Mouse (Mus musculus): ENCODE results near the gene Qtrt1. TPM values are rescaled to one million over a fixed set of nuclear protein-coding genes. Genes with fewer than 3 reads are reported as not detected.
A peak's percentile ranks its signal among the peaks of the same experiment; 100 is the strongest.
"Not testable (repeated sequence)": the region's sequence is repeated elsewhere in the genome, so short reads cannot be mapped to it uniquely, and the experiment has no call there.

The Qtrt1 gene
- total RNA-seq, 2 experiments from 2014 or later = 14.8 to 21.1 TPM

- no peak for DNase-seq
These were observed 39.8 kb downstream of the Qtrt1 start for GRCm38 (mm10) chr9:21451391-21451790.

GRCm38 (mm10) chr9:21451870-21452269 lies 40.2 kb downstream of the Qtrt1 start:
- DNase-seq = no peak

- DNase-seq = no peak
These were observed 41.4 kb downstream of the Qtrt1 start for GRCm38 (mm10) chr9:21453003-21453402.

GRCm38 (mm10) chr9:21453459-21453858 lies 41.8 kb downstream of the Qtrt1 start:
- no peak for DNase-seq

GRCm38 (mm10) chr9:21454556-21454955 lies 42.9 kb downstream of the Qtrt1 start:
- DNase-seq = no peak

- no peak for DNase-seq
These were observed 43.6 kb downstream of the Qtrt1 start for GRCm38 (mm10) chr9:21455103-21455770.

GRCm38 (mm10) chr9:21456246-21456929 lies 44.8 kb downstream of the Qtrt1 start:
- no peak for DNase-seq

- DNase-seq = no peak
These were observed 45.4 kb downstream of the Qtrt1 start for GRCm38 (mm10) chr9:21456930-21457634.

GRCm38 (mm10) chr9:21458821-21459220 lies 47.2 kb downstream of the Qtrt1 start:
- DNase-seq = no peak

- no peak for DNase-seq
These were observed 48.8 kb downstream of the Qtrt1 start for GRCm38 (mm10) chr9:21460400-21460940.

GRCm38 (mm10) chr9:21463138-21463590 lies 51.5 kb downstream of the Qtrt1 start:
- DNase-seq = peak; percentile 81

- peak; percentile 33 for DNase-seq
These were observed 52.3 kb downstream of the Qtrt1 start for GRCm38 (mm10) chr9:21463766-21464564.

GRCm38 (mm10) chr9:21464565-21464928 lies 52.9 kb downstream of the Qtrt1 start:
- DNase-seq = not testable (repeated sequence)

- DNase-seq = peak; percentile 71
These were observed 57.7 kb downstream of the Qtrt1 start for GRCm38 (mm10) chr9:21469032-21470024.

Other genes starting within 250 kb of the Qtrt1 start
- 10 to 100 TPM; 22.7 to 31.5 TPM for gene Pde4a, start 246.1 kb upstream of the Qtrt1 start, total RNA-seq (2021)
- 10 to 100 TPM; 39.4 to 45.8 TPM for gene Keap1, start 172.5 kb upstream of the Qtrt1 start, total RNA-seq (2021)
- 1 to 10 TPM; 1.4 to 1.7 TPM for gene S1pr5, start 163.4 kb upstream of the Qtrt1 start, total RNA-seq (2021)
- gene Atg4d, start 146.5 kb upstream of the Qtrt1 start, total RNA-seq (2021) = 10 to 100 TPM; 45.4 to 48.1 TPM
- gene Kri1, start 123.9 kb upstream of the Qtrt1 start, total RNA-seq (2021) = 10 to 100 TPM; 28.8 to 38.4 TPM
- 10 to 100 TPM; 16.8 to 23.8 TPM for gene Cdkn2d, start 120.4 kb upstream of the Qtrt1 start, total RNA-seq (2021)
- gene Ap1m2, start 99.5 kb upstream of the Qtrt1 start, total RNA-seq (2021) = under 1 TPM in 1 of 2 experiments, not detected in 1; 0.15 TPM
- 10 to 100 TPM; 48.3 to 63.4 TPM for gene Slc44a2, start 91.1 kb upstream of the Qtrt1 start, total RNA-seq (2021)
- gene Ilf3, start 44.0 kb upstream of the Qtrt1 start, total RNA-seq (2021) = 10 to 100 TPM; 54.4 to 67.4 TPM
- 10 to 100 TPM; 79.1 to 94.7 TPM for gene Dnm2, start 13.1 kb downstream of the Qtrt1 start, total RNA-seq (2021)
- gene Tmed1, start 98.4 kb downstream of the Qtrt1 start, total RNA-seq (2021) = 10 to 100 TPM; 30.3 to 30.4 TPM
- 1 to 10 TPM; 4.2 to 4.7 TPM for gene AB124611, start 114.3 kb downstream of the Qtrt1 start, total RNA-seq (2021)
- gene Carm1, start 135.1 kb downstream of the Qtrt1 start, total RNA-seq (2021) = 10 to 100 TPM; 45.1 to 65.4 TPM
- gene Timm29, start 180.9 kb downstream of the Qtrt1 start, total RNA-seq (2021) = 10 to 100 TPM; 46.3 to 48.3 TPM
- gene Yipf2, start 181.0 kb downstream of the Qtrt1 start, total RNA-seq (2021) = 10 to 100 TPM; 22.9 to 25.1 TPM
- gene Smarca4, start 204.3 kb downstream of the Qtrt1 start, total RNA-seq (2021) = 10 to 100 TPM; 58.7 to 64.8 TPM